Mouse (Mus musculus): Measurements from ENCODE around the gene Stxbp2. TPM values are rescaled to one million over a fixed set of nuclear protein-coding genes. Genes with fewer than 3 reads are reported as not detected.

Stxbp2 gene
- polyA plus RNA-seq, 1 experiment from 2014 or later: 25.2 TPM

DNA sequence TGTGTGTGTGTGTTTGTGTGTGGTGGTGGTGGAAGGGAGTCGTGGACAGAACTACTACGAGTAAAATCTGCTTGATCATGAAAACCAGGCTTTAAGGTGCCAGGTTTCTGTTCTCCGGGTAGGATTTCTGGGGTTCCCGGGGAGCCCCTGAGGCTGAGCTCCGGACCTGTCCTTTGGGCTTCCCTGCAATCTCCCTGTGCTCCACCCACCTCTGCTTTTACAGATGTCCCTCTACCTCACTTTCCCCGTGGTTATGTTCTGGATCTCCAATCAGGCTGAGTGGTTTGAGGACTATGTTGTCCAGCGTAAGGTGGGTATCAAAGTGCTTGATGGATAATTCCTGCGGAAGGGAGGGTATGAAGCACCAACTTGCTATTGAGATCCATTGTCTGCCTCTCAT lies 8.6 kb upstream of the Stxbp2 start:
- H3K27me3 ChIP-seq (ENCODE audit: control insufficient read depth, insufficient read depth, low read length): no peaks in the 10 kb centered on the region
- no peak for ATAC-seq (ENCODE audit: insufficient read depth, low FRiP score, low TSS enrichment)
- H3K4me1 ChIP-seq (ENCODE audit: control insufficient read depth, insufficient read depth, low read length): peaks cover 11% of the 10 kb centered on the region
- peak overlapping the region; percentile 46 for H3K4me3 ChIP-seq (ENCODE audit: low read depth, low read length)
- no peak overlapping the region for H3K9ac ChIP-seq (ENCODE audit: low read length)
- WGBS: 71% methylated on average over 8 of the region's 8 CpGs
- H3K27ac ChIP-seq (ENCODE audit: low read depth, low read length): no peak overlapping the region
- peak overlapping the region; percentile 39 for H3K4me2 ChIP-seq (ENCODE audit: low read depth)
- H3K36me3 ChIP-seq (ENCODE audit: control insufficient read depth, insufficient read depth, low read length): peaks cover 3% of the 10 kb centered on the region
- no peaks in the 10 kb centered on the region for H3K9me3 ChIP-seq (ENCODE audit: control insufficient read depth, low read length)
- DNase-seq (ENCODE audit: low spot score): no peak

GRCm38 (mm10) chr8:3625445-3625844 lies 5.3 kb upstream of the Stxbp2 start, which contains the start of gene Pcp2:
Gene Pcp2, minus strand, starts transcription at chr8:3625545.
- Histone ChIP-seq H3K36me3 (ENCODE audit: control insufficient read depth, insufficient read depth, low read length) (no peaks in the 10 kb centered on the region), H3K4me2 (ENCODE audit: low read depth) (no peak within 1 kb of the TSS), H3K4me1 (ENCODE audit: control insufficient read depth, insufficient read depth, low read length) (peaks cover 5% of the 10 kb centered on the region), H3K27ac (ENCODE audit: low read depth, low read length) (no peak within 1 kb of the TSS), H3K9me3 (ENCODE audit: control insufficient read depth, low read length) (no peaks in the 10 kb centered on the region), H3K9ac (ENCODE audit: low read length) (no peak within 1 kb of the TSS), H3K27me3 (ENCODE audit: control insufficient read depth, insufficient read depth, low read length) (no peaks in the 10 kb centered on the region), H3K4me3 (ENCODE audit: low read depth, low read length) (no peak within 1 kb of the TSS)
- DNase-seq (ENCODE audit: low spot score): no peak
- ATAC-seq (ENCODE audit: insufficient read depth, low FRiP score, low TSS enrichment): no peak
- WGBS: 48% methylated on average over 1 of the region's 1 CpGs

- Histone ChIP-seq H3K27ac (ENCODE audit: low read depth, low read length) (no peak overlapping the region), H3K4me3 (ENCODE audit: low read depth, low read length) (no peak overlapping the region), H3K4me1 (ENCODE audit: control insufficient read depth, insufficient read depth, low read length) (peaks cover 4% of the 10 kb centered on the region; the same call in 1 of the 2 replicates), H3K9me3 (ENCODE audit: control insufficient read depth, low read length) (no peaks in the 10 kb centered on the region), H3K4me2 (ENCODE audit: low read depth) (no peak overlapping the region), H3K27me3 (ENCODE audit: control insufficient read depth, insufficient read depth, low read length) (no peaks in the 10 kb centered on the region), H3K9ac (ENCODE audit: low read length) (no peak overlapping the region), H3K36me3 (ENCODE audit: control insufficient read depth, insufficient read depth, low read length) (no peaks in the 10 kb centered on the region)
- DNase-seq (ENCODE audit: low spot score) (no peak), ATAC-seq (ENCODE audit: insufficient read depth, low FRiP score, low TSS enrichment) (no peak)
- WGBS: 62% methylated on average over 5 of the region's 5 CpGs
These were observed 3.8 kb upstream of the Stxbp2 start for GRCm38 (mm10) chr8:3626971-3627370.

GRCm38 (mm10) chr8:3628014-3628413 lies 2.7 kb upstream of the Stxbp2 start:
- Histone ChIP-seq H3K27me3 (ENCODE audit: control insufficient read depth, insufficient read depth, low read length) (no peaks in the 10 kb centered on the region), H3K27ac (ENCODE audit: low read depth, low read length) (no peak overlapping the region), H3K4me3 (ENCODE audit: low read depth, low read length) (no peak overlapping the region), H3K36me3 (ENCODE audit: control insufficient read depth, insufficient read depth, low read length) (no peaks in the 10 kb centered on the region), H3K9me3 (ENCODE audit: control insufficient read depth, low read length) (no peaks in the 10 kb centered on the region), H3K4me2 (ENCODE audit: low read depth) (no peak overlapping the region), H3K4me1 (ENCODE audit: control insufficient read depth, insufficient read depth, low read length) (no peaks in the 10 kb centered on the region), H3K9ac (ENCODE audit: low read length) (no peak overlapping the region)
- DNase-seq (ENCODE audit: low spot score) (no peak), ATAC-seq (ENCODE audit: insufficient read depth, low FRiP score, low TSS enrichment) (no peak)
- WGBS: 34% methylated on average over 5 of the region's 5 CpGs

DNA sequence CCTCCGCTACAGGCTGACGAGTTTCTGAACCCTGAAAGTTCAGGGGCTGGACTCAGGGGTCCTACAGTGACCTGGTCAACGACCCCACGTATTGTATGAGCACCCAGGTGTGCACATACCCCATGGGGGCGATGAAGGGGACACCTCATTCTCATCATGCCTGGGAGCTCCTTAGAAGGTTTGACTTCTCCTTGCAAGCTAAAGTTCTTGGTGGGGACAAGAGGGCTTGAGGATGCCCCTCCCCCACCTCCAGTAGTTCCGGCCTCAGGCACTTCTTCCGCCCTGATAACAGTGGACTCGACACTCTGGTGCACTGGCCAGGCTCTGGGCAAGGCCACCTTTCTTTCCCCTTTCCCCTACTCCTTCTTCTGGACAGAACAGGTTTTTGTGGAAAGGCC lies 722 bp downstream of the Stxbp2 start:
- H3K4me2 ChIP-seq (ENCODE audit: low read depth): peak overlapping the region; percentile 78
- H3K36me3 ChIP-seq (ENCODE audit: control insufficient read depth, insufficient read depth, low read length): no peaks in the 10 kb centered on the region
- H3K27ac ChIP-seq (ENCODE audit: low read depth, low read length): no peak overlapping the region
- peak overlapping the region; percentile 48 for H3K9ac ChIP-seq (ENCODE audit: low read length)
- H3K4me3 ChIP-seq (ENCODE audit: low read depth, low read length): peak overlapping the region; percentile 47
- H3K9me3 ChIP-seq (ENCODE audit: control insufficient read depth, low read length): no peaks in the 10 kb centered on the region
- H3K27me3 ChIP-seq (ENCODE audit: control insufficient read depth, insufficient read depth, low read length): no peaks in the 10 kb centered on the region
- 19% methylated on average over 8 of the region's 8 CpGs for WGBS
- ATAC-seq (ENCODE audit: insufficient read depth, low FRiP score, low TSS enrichment) (no peak), DNase-seq (ENCODE audit: low spot score) (no peak)
- no peaks in the 10 kb centered on the region for H3K4me1 ChIP-seq (ENCODE audit: control insufficient read depth, insufficient read depth, low read length)

- Histone ChIP-seq H3K27me3 (ENCODE audit: control insufficient read depth, insufficient read depth, low read length) (no peaks in the 10 kb centered on the region), H3K9me3 (ENCODE audit: control insufficient read depth, low read length) (no peaks in the 10 kb centered on the region), H3K4me1 (ENCODE audit: control insufficient read depth, insufficient read depth, low read length) (no peaks in the 10 kb centered on the region), H3K36me3 (ENCODE audit: control insufficient read depth, insufficient read depth, low read length) (no peaks in the 10 kb centered on the region), H3K9ac (ENCODE audit: low read length) (no peak overlapping the region), H3K4me2 (ENCODE audit: low read depth) (no peak overlapping the region), H3K27ac (ENCODE audit: low read depth, low read length) (no peak overlapping the region), H3K4me3 (ENCODE audit: low read depth, low read length) (no peak overlapping the region)
- ATAC-seq (ENCODE audit: insufficient read depth, low FRiP score, low TSS enrichment): no peak
- 25% methylated on average over 5 of the region's 5 CpGs for WGBS
- DNase-seq (ENCODE audit: low spot score): no peak
These were observed 15.0 kb downstream of the Stxbp2 start for GRCm38 (mm10) chr8:3645804-3646203.

DNA sequence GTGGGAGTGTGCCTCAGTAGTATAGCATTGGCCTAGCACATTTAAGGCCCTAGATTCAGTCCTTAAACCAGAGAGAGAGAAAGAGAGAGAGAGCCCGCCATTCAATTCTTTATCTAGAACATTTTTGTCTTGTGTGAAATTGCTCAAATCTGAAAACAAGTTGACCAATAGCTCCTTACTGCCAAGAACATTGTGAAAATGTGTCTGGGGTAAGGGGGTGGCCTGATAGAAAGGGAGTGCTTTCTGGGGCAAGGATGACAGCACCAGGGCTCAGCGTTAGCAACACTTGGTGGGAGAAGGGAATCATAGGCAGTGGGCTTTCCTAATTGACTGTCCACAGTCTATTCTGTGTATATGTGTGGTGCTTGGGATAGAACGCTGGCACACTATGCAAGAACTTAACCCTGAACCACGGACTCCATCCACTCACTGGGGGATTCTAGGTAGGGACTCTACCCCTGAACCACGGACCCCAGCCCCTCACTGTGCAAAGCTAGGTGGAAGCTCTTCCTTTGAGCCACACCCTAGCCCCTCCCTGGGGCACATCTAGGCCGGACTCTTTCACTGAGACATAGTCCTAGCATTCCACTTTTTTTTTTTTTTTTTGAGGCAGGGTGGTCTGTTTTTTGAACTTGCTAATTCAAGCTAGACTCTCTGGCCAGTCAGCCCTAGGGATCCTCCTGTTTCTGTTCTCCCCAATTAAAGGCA lies 16.2 kb downstream of the Stxbp2 start:
- Histone ChIP-seq H3K9ac (ENCODE audit: low read length) (no peak overlapping the region), H3K4me1 (ENCODE audit: control insufficient read depth, insufficient read depth, low read length) (no peaks in the 10 kb centered on the region), H3K27ac (ENCODE audit: low read depth, low read length) (no peak overlapping the region), H3K4me2 (ENCODE audit: low read depth) (no peak overlapping the region), H3K4me3 (ENCODE audit: low read depth, low read length) (no peak overlapping the region), H3K36me3 (ENCODE audit: control insufficient read depth, insufficient read depth, low read length) (no peaks in the 10 kb centered on the region), H3K9me3 (ENCODE audit: control insufficient read depth, low read length) (no peaks in the 10 kb centered on the region), H3K27me3 (ENCODE audit: control insufficient read depth, insufficient read depth, low read length) (no peaks in the 10 kb centered on the region)
- DNase-seq (ENCODE audit: low spot score) (no peak), ATAC-seq (ENCODE audit: insufficient read depth, low FRiP score, low TSS enrichment) (no peak)
- 87% methylated on average over 6 of the region's 6 CpGs for WGBS

DNA sequence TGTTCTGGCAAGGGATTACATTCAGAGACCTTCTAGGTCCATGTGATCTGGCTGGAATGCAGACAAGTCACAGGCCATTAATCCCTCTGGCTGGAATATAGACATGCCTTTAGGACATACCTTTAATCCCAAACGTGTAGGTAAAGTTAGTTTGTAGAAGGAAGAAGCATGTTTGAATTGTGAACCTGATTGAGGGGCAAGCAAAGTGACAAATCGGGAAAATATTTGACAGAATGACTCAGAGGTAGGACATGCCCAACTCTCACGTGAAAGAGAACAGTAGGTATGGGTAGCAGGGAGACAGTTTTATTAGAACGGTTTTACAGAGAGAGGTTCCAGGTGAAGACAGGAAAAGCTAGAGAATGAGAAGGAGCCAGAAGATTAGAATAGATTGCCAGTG lies 16.8 kb downstream of the Stxbp2 start:
- no peaks in the 10 kb centered on the region for H3K36me3 ChIP-seq (ENCODE audit: control insufficient read depth, insufficient read depth, low read length)
- H3K27ac ChIP-seq (ENCODE audit: low read depth, low read length): no peak overlapping the region
- H3K9me3 ChIP-seq (ENCODE audit: control insufficient read depth, low read length): no peaks in the 10 kb centered on the region
- H3K27me3 ChIP-seq (ENCODE audit: control insufficient read depth, insufficient read depth, low read length): no peaks in the 10 kb centered on the region
- H3K9ac ChIP-seq (ENCODE audit: low read length): no peak overlapping the region
- WGBS: 80% methylated on average over 4 of the region's 4 CpGs
- no peak overlapping the region for H3K4me3 ChIP-seq (ENCODE audit: low read depth, low read length)
- no peak for ATAC-seq (ENCODE audit: insufficient read depth, low FRiP score, low TSS enrichment)
- no peak overlapping the region for H3K4me2 ChIP-seq (ENCODE audit: low read depth)
- H3K4me1 ChIP-seq (ENCODE audit: control insufficient read depth, insufficient read depth, low read length): no peaks in the 10 kb centered on the region
- DNase-seq (ENCODE audit: low spot score): no peak

DNA sequence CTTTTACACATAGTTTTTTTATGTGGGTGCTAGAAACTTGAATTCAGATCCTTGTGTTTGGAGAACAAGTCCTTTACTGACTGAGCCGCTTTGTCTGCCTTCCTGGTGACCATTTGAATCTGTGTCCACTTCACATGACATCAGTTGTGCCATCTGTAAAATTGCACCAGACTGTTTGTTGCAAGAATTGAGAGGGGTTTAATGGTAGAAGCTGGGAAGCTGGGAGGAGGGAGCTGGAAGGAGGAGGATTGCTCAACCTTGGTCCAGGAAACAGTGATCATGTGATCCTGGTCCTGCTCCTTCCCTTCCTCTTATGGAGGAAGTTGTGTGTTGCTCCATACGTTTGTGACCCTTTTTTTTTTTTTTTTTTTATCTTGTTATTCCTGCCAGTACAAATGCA lies 17.5 kb downstream of the Stxbp2 start:
- 73% methylated on average over 2 of the region's 2 CpGs for WGBS
- H3K9ac ChIP-seq (ENCODE audit: low read length): no peak overlapping the region
- no peak for ATAC-seq (ENCODE audit: insufficient read depth, low FRiP score, low TSS enrichment)

More for the DNA sequence above, 17.5 kb downstream of the Stxbp2 start:
- Histone ChIP-seq H3K4me3 (ENCODE audit: low read depth, low read length) (no peak overlapping the region), H3K9me3 (ENCODE audit: control insufficient read depth, low read length) (no peaks in the 10 kb centered on the region), H3K36me3 (ENCODE audit: control insufficient read depth, insufficient read depth, low read length) (no peaks in the 10 kb centered on the region), H3K4me1 (ENCODE audit: control insufficient read depth, insufficient read depth, low read length) (no peaks in the 10 kb centered on the region), H3K27ac (ENCODE audit: low read depth, low read length) (no peak overlapping the region), H3K4me2 (ENCODE audit: low read depth) (no peak overlapping the region), H3K27me3 (ENCODE audit: control insufficient read depth, insufficient read depth, low read length) (no peaks in the 10 kb centered on the region)
- DNase-seq (ENCODE audit: low spot score): no peak
